Comparison of ENCODE assay signal across 19 mouse cellular contexts in genomic region chr8:53600025-53600811, GRCm38 (mm10). TPM values are rescaled to one million over a fixed set of nuclear protein-coding genes. Genes with fewer than 3 reads are reported as not detected.
A peak's percentile ranks its signal among the peaks of the same experiment; 100 is the strongest.
DNase-seq lines count a peak whose midpoint lies in the region; ATAC-seq and TF ChIP-seq lines count a peak whose summit lies in the region.
"Had no signal": no experiment of that assay in that cellular context is flagged by ENCODE, and none has a peak within 500 bp of the region (broad histone marks: within the 10 kb centered on the region; RNA-seq: fewer than 3 reads in every experiment).

No protein-coding gene starts in this region.

- H3K4me3 ChIP-seq in midbrain, embryonic 12.5 days, result no peak overlapping the region
- H3K4me3 ChIP-seq in midbrain, postnatal 0 days (ENCODE audit: low read depth, low read length), result no peak overlapping the region
- H3K4me3 ChIP-seq in hindbrain, embryonic 10.5 days, result no peak overlapping the region
- H3K4me3 ChIP-seq in midbrain, embryonic 14.5 days (replicated peaks; ENCODE audit: low read depth, low read length), result no peak overlapping the region
- H3K4me3 ChIP-seq: embryonic facial prominence, embryonic 15.5 days; heart, embryonic 10.5 days; left cerebral cortex, adult 2 months; liver, embryonic 13.5 days had no signal

- TF ChIP-seq CTCF in midbrain, postnatal 0 days (IDR thresholded peaks at IDR 0.05), result no peak

- H3K27me3 ChIP-seq in midbrain, embryonic 12.5 days, result no peaks in the 10 kb centered on the region
- H3K27me3 ChIP-seq in midbrain, postnatal 0 days (ENCODE audit: insufficient read depth, low read length), result no peaks in the 10 kb centered on the region
- H3K27me3 ChIP-seq in hindbrain, embryonic 10.5 days (ENCODE audit: insufficient read depth, poor library complexity, severe bottlenecking), result no peaks in the 10 kb centered on the region
- no peaks in the 10 kb centered on the region for H3K27me3 ChIP-seq in midbrain, embryonic 14.5 days (ENCODE audit: control insufficient read depth, insufficient read depth, low read length)
- H3K27me3 ChIP-seq: embryonic facial prominence, embryonic 15.5 days; liver, embryonic 13.5 days had no signal

- 0 out of 2 replicates have a peak, but pooled peaks cover 3% of the 10 kb centered on the region for H3K4me1 ChIP-seq in midbrain, embryonic 12.5 days
- no peaks in the 10 kb centered on the region for H3K4me1 ChIP-seq in midbrain, postnatal 0 days (ENCODE audit: insufficient read depth, low read length)
- no peaks in the 10 kb centered on the region for H3K4me1 ChIP-seq in hindbrain, embryonic 10.5 days (replicated peaks)
- H3K4me1 ChIP-seq in midbrain, embryonic 14.5 days (ENCODE audit: control insufficient read depth, insufficient read depth, low read length), result 0 out of 2 replicates have a peak, but pooled peaks cover 5% of the 10 kb centered on the region
- H3K4me1 ChIP-seq: embryonic facial prominence, embryonic 15.5 days; heart, embryonic 10.5 days; liver, embryonic 13.5 days had no signal

- WGBS in midbrain, embryonic 12.5 days, result 68% methylated on average over 11 of the region's 11 CpGs
- 50% methylated on average over 11 of the region's 11 CpGs for WGBS in midbrain, postnatal 0 days
- WGBS in hindbrain, embryonic 10.5 days, result 81% methylated on average over 11 of the region's 11 CpGs
- WGBS in midbrain, embryonic 14.5 days, result 47% methylated on average over 11 of the region's 11 CpGs

- ATAC-seq in midbrain, embryonic 12.5 days (ENCODE audit: low FRiP score, low read depth), result peak; percentile 86
- ATAC-seq in midbrain, postnatal 0 days (ENCODE audit: low FRiP score), result no peak
- ATAC-seq in midbrain, embryonic 14.5 days (ENCODE audit: low FRiP score, low TSS enrichment), result peak; percentile 89; the same call in 1 of the 2 replicates
- ATAC-seq: intestine, postnatal 0 days; lung, postnatal 0 days had no signal

- peaks cover 5% of the 10 kb centered on the region; the same call in 1 of the 2 replicates for H3K36me3 ChIP-seq in midbrain, embryonic 12.5 days
- no peaks in the 10 kb centered on the region for H3K36me3 ChIP-seq in midbrain, postnatal 0 days (ENCODE audit: insufficient read depth, low read length)
- peaks cover 29% of the 10 kb centered on the region for H3K36me3 ChIP-seq in hindbrain, embryonic 10.5 days
- no peaks in the 10 kb centered on the region for H3K36me3 ChIP-seq in midbrain, embryonic 14.5 days (ENCODE audit: control insufficient read depth, insufficient read depth, low read length)
- H3K36me3 ChIP-seq: embryonic facial prominence, embryonic 15.5 days had no signal

- no peaks in the 10 kb centered on the region for H3K9me3 ChIP-seq in midbrain, embryonic 12.5 days
- no peaks in the 10 kb centered on the region for H3K9me3 ChIP-seq in midbrain, postnatal 0 days (ENCODE audit: low read length)
- no peaks in the 10 kb centered on the region for H3K9me3 ChIP-seq in hindbrain, embryonic 10.5 days
- H3K9me3 ChIP-seq in midbrain, embryonic 14.5 days (ENCODE audit: control insufficient read depth, low read length), result no peaks in the 10 kb centered on the region
- H3K9me3 ChIP-seq: embryonic facial prominence, embryonic 15.5 days; heart, embryonic 10.5 days; liver, embryonic 13.5 days had no signal

- peak overlapping the region; percentile 61 for H3K27ac ChIP-seq in midbrain, embryonic 12.5 days (replicated peaks)
- no peak overlapping the region for H3K27ac ChIP-seq in midbrain, postnatal 0 days (ENCODE audit: low read depth, low read length)
- peak overlapping the region; percentile 45; the same call in 1 of the 2 replicates for H3K27ac ChIP-seq in hindbrain, embryonic 10.5 days
- H3K27ac ChIP-seq in midbrain, embryonic 14.5 days (replicated peaks; ENCODE audit: low read depth, low read length), result peak overlapping the region; percentile 62
- H3K27ac ChIP-seq: embryonic facial prominence, embryonic 15.5 days; heart, embryonic 10.5 days; left cerebral cortex, adult 2 months; liver, embryonic 13.5 days had no signal

- no peak overlapping the region for H3K4me2 ChIP-seq in midbrain, embryonic 12.5 days (replicated peaks)
- H3K4me2 ChIP-seq in midbrain, postnatal 0 days (ENCODE audit: low read depth, low read length, poor library complexity, severe bottlenecking), result no peak overlapping the region
- peak overlapping the region; percentile 0; the same call in 1 of the 2 replicates for H3K4me2 ChIP-seq in midbrain, embryonic 14.5 days (ENCODE audit: low read length)
- H3K4me2 ChIP-seq: embryonic facial prominence, embryonic 15.5 days; liver, embryonic 13.5 days had no signal

- no peak overlapping the region for H3K9ac ChIP-seq in midbrain, embryonic 12.5 days (replicated peaks)
- H3K9ac ChIP-seq in midbrain, postnatal 0 days (replicated peaks; ENCODE audit: low read length, poor library complexity, severe bottlenecking), result no peak overlapping the region
- H3K9ac ChIP-seq in midbrain, embryonic 14.5 days (replicated peaks; ENCODE audit: low read length), result no peak overlapping the region
- H3K9ac ChIP-seq: embryonic facial prominence, embryonic 15.5 days; liver, embryonic 13.5 days had no signal

- no peak for DNase-seq in midbrain, postnatal 0 days (ENCODE audit: low spot score)
- no peak for DNase-seq in hindbrain, embryonic 10.5 days (ENCODE audit: low spot score)
- DNase-seq in midbrain, embryonic 14.5 days, result peak; percentile 47
- DNase-seq in frontal cortex, postnatal 25 days (ENCODE audit: low spot score in 2 of 2), result no peak
- no peak for DNase-seq in left cerebral cortex, adult 18-20 months (ENCODE audit: low spot score in 2 of 2)
- no peak for DNase-seq in right cerebral cortex, postnatal 25 days
- DNase-seq: cerebellum, adult 11-12 months; gastrocnemius, postnatal 14 days; heart, postnatal 14 days; kidney, postnatal 36 days; liver, embryonic 13.5 days; right cerebral cortex, postnatal 14 days; thymus, postnatal 36 days had no signal

RNA-seq across cellular contexts. Expression of gene Neil3, which starts 38.6 kb away (rescaled TPM):
- 30.3 and 33.7 TPM in 2 replicates for polyA plus RNA-seq in midbrain, embryonic 12.5 days (2016; fragmentation: Nextera tagmentation; extraction: Ambion mirVana)
- total RNA-seq in midbrain, postnatal 0 days (2014; rRNA removed), result 0.66 and 5.2 TPM in 2 replicates
- 1.9 and 2.0 TPM in 2 replicates for polyA plus RNA-seq in midbrain, postnatal 0 days (2015; fragmentation: Nextera tagmentation; extraction: Ambion mirVana)
- 25.3 and 30.3 TPM in 2 replicates for polyA plus RNA-seq in hindbrain, embryonic 10.5 days (2016; fragmentation: Nextera tagmentation; extraction: Ambion mirVana)
- 3.8 and 6.0 TPM in 2 replicates for polyA plus RNA-seq in midbrain, embryonic 14.5 days (2014; fragmentation: Nextera tagmentation; extraction: Ambion mirVana)
- total RNA-seq in left cerebral cortex, adult 18-20 months (2021), result not detected
